Mouse (Mus musculus) G1E (cell line): ENCODE measurements around the gene Cat.

Experiments used
- CTCF ChIP-seq: IDR thresholded peaks from 2 replicates; pipeline ENCODE4 v1.5.1; 2012; ENCODE audit warnings: low read depth, low read length, inconsistent platforms, mixed read lengths
- GATA1 ChIP-seq: IDR thresholded peaks from 2 replicates; pipeline ENCODE4 v1.6.1; 2012; ENCODE audit warnings: borderline replicate concordance, low read length, inconsistent platforms, mixed read lengths
- GATA2 ChIP-seq: IDR thresholded peaks from 2 replicates; pipeline ENCODE4 v1.6.1; 2012; ENCODE audit warnings: low read depth, low read length, inconsistent platforms, borderline replicate concordance
- TAL1 ChIP-seq: conservative IDR thresholded peaks from 2 replicates; pipeline ENCODE4 v1.6.1; 2012; ENCODE audit warnings: low read depth, low read length, inconsistent platforms, mixed read lengths

DNA sequence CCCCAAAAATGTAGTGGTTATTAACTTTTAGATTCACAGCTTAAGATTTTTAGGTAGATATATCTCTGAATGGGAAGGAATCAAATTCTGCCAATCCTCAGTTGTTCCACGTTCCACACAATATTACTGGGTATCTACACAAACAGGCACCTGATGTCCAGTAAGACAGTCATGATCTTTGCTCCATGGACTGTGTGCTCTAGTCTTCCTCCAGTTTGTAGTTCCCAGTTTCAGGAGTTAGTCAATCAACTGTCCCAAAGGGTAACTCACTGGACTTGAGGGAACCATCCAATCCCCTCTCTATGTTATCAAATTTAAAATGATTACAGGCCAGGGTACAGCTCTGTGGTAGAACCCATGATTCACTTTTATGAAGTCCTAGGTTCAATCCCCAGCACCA lies 26.7 kb upstream of the Cat start:
- TF ChIP-seq CTCF (no peak), GATA2 (no peak), GATA1 (no peak), TAL1 (no peak)
